Mouse (Mus musculus) lung, embryonic 14.5 days (tissue): ENCODE results near the gene Plac8. TPM values are rescaled to one million over a fixed set of nuclear protein-coding genes. Genes with fewer than 3 reads are reported as not detected.

Source experiments
- ATAC-seq: fragments of 200-750 bp; cut with Nextera tagmentation; 2 replicates; pipeline ENCODE4 v1.8.0; 2017; ENCODE audit warnings: mild to moderate bottlenecking, moderate TSS enrichment, moderate library complexity; ENCODE audit not compliant: insufficient read depth
- DNase-seq: peaks from one replicate; pipeline ENCODE4 v3.0.0-alpha.2; 2015
- H3K27ac ChIP-seq: fragments of 300-500 bp; sonication (generic); 2 replicates; pipeline ENCODE4 v1.5.1; 2014; ENCODE audit warnings: low read depth, mild to moderate bottlenecking, moderate library complexity
- H3K27me3 ChIP-seq: fragments of 300-500 bp; sonication (generic); 2 replicates; pipeline ENCODE4 v1.6.1; 2014; ENCODE audit warnings: low read length, control low read depth; ENCODE audit not compliant: insufficient read depth
- H3K36me3 ChIP-seq: fragments of 300-500 bp; sonication (generic); 2 replicates; pipeline ENCODE4 v1.6.1; 2014; ENCODE audit warnings: control low read depth; ENCODE audit not compliant: insufficient read depth
- H3K4me1 ChIP-seq: fragments of 300-500 bp; sonication (generic); 2 replicates; pipeline ENCODE4 v1.6.1; 2014; ENCODE audit warnings: antibody characterized with exemption, control low read depth; ENCODE audit not compliant: insufficient read depth
- H3K4me2 ChIP-seq: fragments of 300-500 bp; sonication (generic); 2 replicates; pipeline ENCODE4 v1.6.1; 2014; ENCODE audit warnings: mild to moderate bottlenecking
- H3K4me3 ChIP-seq: fragments of 300-500 bp; sonication (generic); 2 replicates; pipeline ENCODE4 v1.5.1; 2014; ENCODE audit warnings: low read depth, low read length
- H3K9ac ChIP-seq: fragments of 300-500 bp; sonication (generic); 2 replicates; pipeline ENCODE4 v1.6.1; 2014
- H3K9me3 ChIP-seq: fragments of 300-500 bp; sonication (generic); 2 replicates; pipeline ENCODE4 v1.6.1; 2016; ENCODE audit warnings: low read depth, low read length, control low read depth
- CTCF ChIP-seq: IDR thresholded peaks from 2 replicates; pipeline ENCODE4 v1.5.1; 2016; ENCODE audit warnings: antibody characterized with exemption, low read depth
- WGBS: fragments of 180-500 bp; shearing (Covaris S2); extraction: QIAGEN DNeasy Blood & Tissue Kit; methylation state at CpG from one replicate; pipeline ENCODE4 v1.1.7; 2014; 5-methylcytosine and 5-hydroxymethylcytosine counted together
- polyA plus RNA-seq: library from polyadenylated mRNA; unstranded; fragments of >200 nt; fragmentation: Nextera tagmentation; extraction: Ambion mirVana; gene quantifications from 2 replicates; pipeline ENCODE4 v1.2.1, GENCODE M21; 2014

Gene Plac8
- polyA plus RNA-seq, 1 experiment from 2014 or later, result 11.5 TPM

GRCm38 (mm10) chr5:100557019-100557418 lies 15.0 kb downstream of the Plac8 start:
- ATAC-seq (no peak), DNase-seq (no peak)
- Histone ChIP-seq H3K4me2 (no peak overlapping the region), H3K9ac (no peak overlapping the region), H3K4me1 (no peaks in the 10 kb centered on the region), H3K4me3 (no peak overlapping the region), H3K27ac (no peak overlapping the region), H3K36me3 (no peaks in the 10 kb centered on the region), H3K27me3 (no peaks in the 10 kb centered on the region), H3K9me3 (no peaks in the 10 kb centered on the region)
- TF ChIP-seq CTCF, result no peak
- whole genome bisulfite sequencing, result 69% methylated on average over 14 of the region's 14 CpGs

GRCm38 (mm10) chr5:100553426-100553825 lies 18.6 kb downstream of the Plac8 start:
- no peak for ATAC-seq
- Histone ChIP-seq H3K4me2 (no peak overlapping the region), H3K27me3 (no peaks in the 10 kb centered on the region), H3K4me1 (no peaks in the 10 kb centered on the region), H3K4me3 (no peak overlapping the region), H3K36me3 (peaks cover 9% of the 10 kb centered on the region), H3K9me3 (no peaks in the 10 kb centered on the region), H3K9ac (no peak overlapping the region), H3K27ac (no peak overlapping the region)
- TF ChIP-seq CTCF, result no peak
- no peak for DNase-seq
- 45% methylated on average over 8 of the region's 8 CpGs for WGBS

GRCm38 (mm10) chr5:100551952-100552351 lies 20.1 kb downstream of the Plac8 start:
- Histone ChIP-seq H3K4me3 (no peak overlapping the region), H3K9ac (no peak overlapping the region), H3K36me3 (peaks cover 23% of the 10 kb centered on the region), H3K4me2 (no peak overlapping the region), H3K27ac (no peak overlapping the region), H3K27me3 (no peaks in the 10 kb centered on the region), H3K9me3 (no peaks in the 10 kb centered on the region), H3K4me1 (no peaks in the 10 kb centered on the region)
- no peak for ATAC-seq
- 55% methylated on average over 2 of the region's 2 CpGs for WGBS
- no peak for TF ChIP-seq CTCF
- no peak for DNase-seq

- Histone ChIP-seq H3K9me3 (no peaks in the 10 kb centered on the region), H3K4me1 (no peaks in the 10 kb centered on the region), H3K4me3 (no peak overlapping the region), H3K9ac (no peak overlapping the region), H3K4me2 (no peak overlapping the region), H3K36me3 (peaks cover 38% of the 10 kb centered on the region), H3K27me3 (no peaks in the 10 kb centered on the region), H3K27ac (no peak overlapping the region)
- TF ChIP-seq CTCF, result no peak
- 100% methylated on average over 1 of the region's 1 CpGs for WGBS
- DNase-seq, result no peak
- no peak for ATAC-seq
Observed at GRCm38 (mm10) chr5:100550151-100550550, 21.9 kb downstream of the Plac8 start.

GRCm38 (mm10) chr5:100549311-100549710 lies 22.7 kb downstream of the Plac8 start:
- Histone ChIP-seq H3K27ac (no peak overlapping the region), H3K36me3 (peaks cover 47% of the 10 kb centered on the region)
- 94% methylated on average over 4 of the region's 4 CpGs for WGBS

GRCm38 (mm10) chr5:100548236-100548635 lies 23.8 kb downstream of the Plac8 start:
- ATAC-seq, result 0 out of 2 replicates have a peak, but pooled peaks have one; percentile 21
- TF ChIP-seq CTCF, result no peak
- H3K4me2 ChIP-seq, result no peak overlapping the region
- no peak overlapping the region for H3K27ac ChIP-seq
- no peaks in the 10 kb centered on the region for H3K27me3 ChIP-seq
- H3K9me3 ChIP-seq, result no peaks in the 10 kb centered on the region
- whole genome bisulfite sequencing, result 80% methylated on average over 2 of the region's 2 CpGs
- H3K36me3 ChIP-seq, result peaks cover 58% of the 10 kb centered on the region
- H3K4me1 ChIP-seq, result no peaks in the 10 kb centered on the region
- no peak overlapping the region for H3K9ac ChIP-seq
- DNase-seq, result no peak
- no peak overlapping the region for H3K4me3 ChIP-seq

More at GRCm38 (mm10) chr5:100549311-100549710, 22.7 kb downstream of the Plac8 start:
- H3K9ac ChIP-seq, result no peak overlapping the region
- DNase-seq, result no peak
- no peak overlapping the region for H3K4me2 ChIP-seq
- H3K4me3 ChIP-seq, result no peak overlapping the region
- no peaks in the 10 kb centered on the region for H3K4me1 ChIP-seq
- TF ChIP-seq CTCF, result no peak
- no peaks in the 10 kb centered on the region for H3K9me3 ChIP-seq
- no peaks in the 10 kb centered on the region for H3K27me3 ChIP-seq
- no peak for ATAC-seq

- 82% methylated on average over 6 of the region's 6 CpGs for WGBS
Observed at GRCm38 (mm10) chr5:100546294-100547080, 25.6 kb downstream of the Plac8 start.

More at GRCm38 (mm10) chr5:100546294-100547080, 25.6 kb downstream of the Plac8 start:
- H3K9me3 ChIP-seq, result no peaks in the 10 kb centered on the region
- ATAC-seq, result no peak
- no peaks in the 10 kb centered on the region for H3K4me1 ChIP-seq
- peak; percentile 66 for DNase-seq
- H3K4me2 ChIP-seq, result no peak overlapping the region
- H3K9ac ChIP-seq, result no peak overlapping the region
- H3K27me3 ChIP-seq, result no peaks in the 10 kb centered on the region
- H3K36me3 ChIP-seq, result peaks cover 72% of the 10 kb centered on the region
- no peak overlapping the region for H3K27ac ChIP-seq
- TF ChIP-seq CTCF, result peak; percentile 45
- no peak overlapping the region for H3K4me3 ChIP-seq
